32 mouse cellular contexts compared by ENCODE assay signal in the genomic region with DNA sequence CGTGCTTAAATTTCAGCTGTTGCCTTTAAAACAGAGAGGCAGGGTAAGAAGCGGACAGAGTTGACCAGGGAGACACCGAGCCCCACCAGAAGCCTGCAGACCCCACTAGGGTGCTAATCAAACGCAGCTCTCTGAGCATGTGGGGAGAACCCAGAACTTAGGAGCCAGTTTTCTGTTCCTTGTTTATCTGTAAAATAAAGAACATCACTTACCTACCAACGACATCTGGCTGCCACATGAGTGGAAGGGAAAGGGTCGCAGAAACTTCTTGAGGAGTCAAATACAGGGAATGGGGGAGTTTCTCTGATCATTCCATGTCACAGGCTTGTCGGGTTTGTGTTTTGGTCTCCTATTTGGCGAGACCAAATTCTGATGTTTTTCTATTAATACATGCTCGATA. TPM values are rescaled to one million over a fixed set of nuclear protein-coding genes. Genes with fewer than 3 reads are reported as not detected.
A peak's percentile ranks its signal among the peaks of the same experiment; 100 is the strongest.
DNase-seq lines count a peak whose midpoint lies in the region; ATAC-seq and TF ChIP-seq lines count a peak whose summit lies in the region.
"Had no signal": no experiment of that assay in that cellular context is flagged by ENCODE, and none has a peak within 500 bp of the region (broad histone marks: within the 10 kb centered on the region; RNA-seq: fewer than 3 reads in every experiment).

No protein-coding gene starts in this region.

- DNase-seq in layer of hippocampus, adult 2 months (ENCODE audit: low spot score in 2 of 2), result no peak
- DNase-seq in layer of hippocampus, postnatal 10 days (ENCODE audit: low spot score in 2 of 2), result no peak
- DNase-seq in embryonic facial prominence, embryonic 10.5 days (ENCODE audit: low spot score), result no peak
- peak; percentile 28 for DNase-seq in forelimb bud, embryonic 11.5 days (ENCODE audit: low read depth, low spot score)
- no peak for DNase-seq in left cerebral cortex, adult 8-10 months (ENCODE audit: low spot score in 2 of 2)
- no peak for DNase-seq in adrenal gland, postnatal 10 days
- DNase-seq: adrenal gland, postnatal 14 days; B cell, adult 2 months; gastrocnemius, postnatal 25 days; heart, adult 18-20 months; heart, postnatal 10 days; heart, postnatal 36 days; kidney, adult 18-20 months had no signal

- H3K4me3 ChIP-seq in layer of hippocampus, adult 2 months, result no peak overlapping the region
- no peak overlapping the region for H3K4me3 ChIP-seq in embryonic facial prominence, embryonic 10.5 days
- H3K4me3 ChIP-seq in limb, embryonic 15.5 days, result no peak overlapping the region
- H3K4me3 ChIP-seq: embryonic facial prominence, embryonic 13.5 days; heart, embryonic 12.5 days; heart, embryonic 15.5 days had no signal

- peaks cover 53% of the 10 kb centered on the region for H3K4me1 ChIP-seq in embryonic facial prominence, embryonic 10.5 days
- peaks cover 27% of the 10 kb centered on the region for H3K4me1 ChIP-seq in limb, embryonic 15.5 days

- no peak for ATAC-seq in limb, embryonic 15.5 days (ENCODE audit: insufficient number of reproducible peaks, low FRiP score, low TSS enrichment, low read depth)
- no peak for ATAC-seq in erythroid progenitor cell, adult 5-6 weeks (replicated peaks; ENCODE audit: low FRiP score, poor library complexity, severe bottlenecking)
- ATAC-seq: forebrain, embryonic 14.5 days; hindbrain, postnatal 0 days; inflammation-experienced regulatory T-cells, adult 6 months; intestine, embryonic 16.5 days; Patski had no signal

- no peak for TF ChIP-seq CTCF in layer of hippocampus, adult 2 months (conservative IDR thresholded peaks at IDR 0.05)

- no peaks in the 10 kb centered on the region for H3K9me3 ChIP-seq in embryonic facial prominence, embryonic 10.5 days
- no peaks in the 10 kb centered on the region for H3K9me3 ChIP-seq in limb, embryonic 15.5 days
- H3K9me3 ChIP-seq: embryonic facial prominence, embryonic 13.5 days; G1E; heart, embryonic 12.5 days; heart, embryonic 15.5 days had no signal

- H3K27me3 ChIP-seq in embryonic facial prominence, embryonic 10.5 days (replicated peaks; ENCODE audit: low read depth, poor library complexity, severe bottlenecking), result peaks cover 6% of the 10 kb centered on the region; the same call in 1 of the 2 replicates
- H3K27me3 ChIP-seq in limb, embryonic 15.5 days, result no peaks in the 10 kb centered on the region
- H3K27me3 ChIP-seq: embryonic facial prominence, embryonic 13.5 days; heart, embryonic 12.5 days; heart, embryonic 15.5 days; Patski had no signal

- no peak overlapping the region for H3K4me2 ChIP-seq in limb, embryonic 15.5 days
- H3K4me2 ChIP-seq: heart, embryonic 12.5 days; heart, embryonic 15.5 days; hindbrain, embryonic 14.5 days had no signal

- H3K27ac ChIP-seq in layer of hippocampus, adult 2 months, result peak overlapping the region; percentile 94
- peak overlapping the region; percentile 40; the same call in 1 of the 2 replicates for H3K27ac ChIP-seq in embryonic facial prominence, embryonic 10.5 days (replicated peaks)
- H3K27ac ChIP-seq in limb, embryonic 15.5 days, result peak overlapping the region; percentile 24; the same call in 1 of the 2 replicates
- H3K27ac ChIP-seq: embryonic facial prominence, embryonic 13.5 days; heart, embryonic 15.5 days; hindbrain, embryonic 14.5 days; hindbrain, postnatal 0 days had no signal

- WGBS in embryonic facial prominence, embryonic 10.5 days, result 59% methylated on average over 9 of the region's 9 CpGs
- WGBS in limb, embryonic 15.5 days, result 46% methylated on average over 9 of the region's 9 CpGs

- H3K9ac ChIP-seq in limb, embryonic 15.5 days, result no peak overlapping the region
- H3K9ac ChIP-seq: embryonic facial prominence, embryonic 13.5 days; forebrain, postnatal 0 days; heart, embryonic 12.5 days; heart, embryonic 15.5 days; hindbrain, embryonic 14.5 days had no signal

- H3K36me3 ChIP-seq in embryonic facial prominence, embryonic 10.5 days (replicated peaks), result no peaks in the 10 kb centered on the region
- H3K36me3 ChIP-seq in limb, embryonic 15.5 days, result no peaks in the 10 kb centered on the region
- H3K36me3 ChIP-seq: embryonic facial prominence, embryonic 13.5 days; G1E; heart, embryonic 12.5 days; heart, embryonic 15.5 days had no signal

RNA-seq across cellular contexts. Expression of gene Slc6a17, which starts 9.9 kb away (rescaled TPM):
- 100 to 1,000 TPM; 276 to 290 TPM for total RNA-seq in layer of hippocampus, adult 2 months (2021)
- total RNA-seq in layer of hippocampus, postnatal 10 days (2021), result 100 to 1,000 TPM; 197 to 222 TPM
- polyA plus RNA-seq in embryonic facial prominence, embryonic 10.5 days (2016; fragmentation: Nextera tagmentation; extraction: Ambion mirVana), result 2.2 and 4.9 TPM in 2 replicates
- polyA plus RNA-seq in limb, embryonic 15.5 days (2015; fragmentation: Nextera tagmentation; extraction: Ambion mirVana), result 6.5 TPM in 2 replicates
- total RNA-seq in left cerebral cortex, adult 8-10 months (2022), result 100 to 1,000 TPM; 328 to 391 (median 344) TPM
- 1 to 10 TPM; 2.5 to 3.7 TPM for total RNA-seq in adrenal gland, postnatal 10 days (2021)
- not detected in 2 replicates for total RNA-seq in erythroid progenitor cell, adult 5-6 weeks (2015; ENCODE audit: low replicate concordance)
- total RNA-seq in erythroid progenitor cell, adult 5-6 weeks (2017; ENCODE audit: low replicate concordance), result not detected in 2 replicates
- total RNA-seq: CH12.LX; common myeloid progenitor, adult 5-6 weeks had no signal
- polyA plus RNA-seq: G1E; inflammation-experienced regulatory T-cells, adult 6 months had no signal

RNA-seq across cellular contexts. Expression of gene Ubl4b, which starts 46.9 kb away (rescaled TPM):
- total RNA-seq in layer of hippocampus, adult 2 months (2021), result not detected
- total RNA-seq in layer of hippocampus, postnatal 10 days (2021), result not detected
- 0.41 and 0.70 TPM in 2 replicates for polyA plus RNA-seq in embryonic facial prominence, embryonic 10.5 days (2016; fragmentation: Nextera tagmentation; extraction: Ambion mirVana)
- 0.16 TPM in 1 of 2 replicates, not detected in the other for polyA plus RNA-seq in limb, embryonic 15.5 days (2015; fragmentation: Nextera tagmentation; extraction: Ambion mirVana)
- under 1 TPM in 1 of 4 experiments, not detected in 3; 0.70 TPM for total RNA-seq in left cerebral cortex, adult 8-10 months (2022)
- not detected for total RNA-seq in adrenal gland, postnatal 10 days (2021)
- not detected in 2 replicates for total RNA-seq in erythroid progenitor cell, adult 5-6 weeks (2015; ENCODE audit: low replicate concordance)
- not detected in 2 replicates for total RNA-seq in erythroid progenitor cell, adult 5-6 weeks (2017; ENCODE audit: low replicate concordance)
- total RNA-seq: adrenal gland, adult 18-20 months; adrenal gland, postnatal 14 days; CH12.LX; common myeloid progenitor, adult 5-6 weeks; forebrain, postnatal 0 days; gastrocnemius, adult 8-10 months; gastrocnemius, postnatal 25 days; heart, adult 18-20 months; heart, postnatal 10 days; heart, postnatal 36 days; hindbrain, postnatal 0 days had no signal
- polyA plus RNA-seq: forebrain, embryonic 11.5 days; forebrain, embryonic 14.5 days; forebrain, postnatal 0 days; G1E; heart, embryonic 12.5 days; heart, embryonic 15.5 days; hindbrain, embryonic 11.5 days; hindbrain, embryonic 14.5 days; hindbrain, postnatal 0 days; inflammation-experienced regulatory T-cells, adult 6 months; intestine, embryonic 16.5 days; Patski had no signal

RNA-seq across cellular contexts. Expression of gene Kcnc4, which starts 48.6 kb away (rescaled TPM):
- total RNA-seq in layer of hippocampus, adult 2 months (2021), result 10 to 100 TPM; 59.1 to 62.3 TPM
- total RNA-seq in layer of hippocampus, postnatal 10 days (2021), result 10 to 100 TPM; 33.9 to 37.5 TPM
- polyA plus RNA-seq in embryonic facial prominence, embryonic 10.5 days (2016; fragmentation: Nextera tagmentation; extraction: Ambion mirVana), result 0.32 and 0.33 TPM in 2 replicates
- polyA plus RNA-seq in limb, embryonic 15.5 days (2015; fragmentation: Nextera tagmentation; extraction: Ambion mirVana), result 0.54 and 0.61 TPM in 2 replicates
- 10 to 100 TPM; 59.7 to 66.2 (median 61.6) TPM for total RNA-seq in left cerebral cortex, adult 8-10 months (2022)
- 10 to 100 TPM in 1 of 2 experiments, 1 to 10 TPM in 1; 7.7 to 10.5 TPM for total RNA-seq in adrenal gland, postnatal 10 days (2021)
- total RNA-seq in erythroid progenitor cell, adult 5-6 weeks (2015; ENCODE audit: low replicate concordance), result not detected in 2 replicates
- total RNA-seq in erythroid progenitor cell, adult 5-6 weeks (2017; ENCODE audit: low replicate concordance), result not detected in 2 replicates
- total RNA-seq: CH12.LX; common myeloid progenitor, adult 5-6 weeks had no signal
- polyA plus RNA-seq: G1E; inflammation-experienced regulatory T-cells, adult 6 months; intestine, embryonic 16.5 days; Patski had no signal

Comparison
In these comparisons a context has a peak if more than half of its experiments do, and no peak if none do; other contexts are left out.
1. H3K27ac ChIP-seq: peak in every context shown above with its lines; median percentile 94 in layer of hippocampus, adult 2 months; 40 in embryonic facial prominence, embryonic 10.5 days; 24 in limb, embryonic 15.5 days.
2. RNA of gene Slc6a17, which starts 9.9 kb away (total RNA-seq): 328 to 391 TPM in left cerebral cortex, adult 8-10 months, 276 to 290 TPM in layer of hippocampus, adult 2 months and 197 to 222 TPM in layer of hippocampus, postnatal 10 days; 2.5 to 3.7 TPM in adrenal gland, postnatal 10 days and not detected in erythroid progenitor cell, adult 5-6 weeks; every median in the first group is over 10 times any median in the second.
3. RNA of gene Kcnc4, which starts 48.6 kb away (total RNA-seq): 59.7 to 66.2 TPM in left cerebral cortex, adult 8-10 months, 59.1 to 62.3 TPM in layer of hippocampus, adult 2 months, 33.9 to 37.5 TPM in layer of hippocampus, postnatal 10 days and 7.7 to 10.5 TPM in adrenal gland, postnatal 10 days; not detected in erythroid progenitor cell, adult 5-6 weeks; every median in the first group is over 4 times any median in the second.